Mouse (Mus musculus): ENCODE measurements around the gene Akap5.

DNA sequence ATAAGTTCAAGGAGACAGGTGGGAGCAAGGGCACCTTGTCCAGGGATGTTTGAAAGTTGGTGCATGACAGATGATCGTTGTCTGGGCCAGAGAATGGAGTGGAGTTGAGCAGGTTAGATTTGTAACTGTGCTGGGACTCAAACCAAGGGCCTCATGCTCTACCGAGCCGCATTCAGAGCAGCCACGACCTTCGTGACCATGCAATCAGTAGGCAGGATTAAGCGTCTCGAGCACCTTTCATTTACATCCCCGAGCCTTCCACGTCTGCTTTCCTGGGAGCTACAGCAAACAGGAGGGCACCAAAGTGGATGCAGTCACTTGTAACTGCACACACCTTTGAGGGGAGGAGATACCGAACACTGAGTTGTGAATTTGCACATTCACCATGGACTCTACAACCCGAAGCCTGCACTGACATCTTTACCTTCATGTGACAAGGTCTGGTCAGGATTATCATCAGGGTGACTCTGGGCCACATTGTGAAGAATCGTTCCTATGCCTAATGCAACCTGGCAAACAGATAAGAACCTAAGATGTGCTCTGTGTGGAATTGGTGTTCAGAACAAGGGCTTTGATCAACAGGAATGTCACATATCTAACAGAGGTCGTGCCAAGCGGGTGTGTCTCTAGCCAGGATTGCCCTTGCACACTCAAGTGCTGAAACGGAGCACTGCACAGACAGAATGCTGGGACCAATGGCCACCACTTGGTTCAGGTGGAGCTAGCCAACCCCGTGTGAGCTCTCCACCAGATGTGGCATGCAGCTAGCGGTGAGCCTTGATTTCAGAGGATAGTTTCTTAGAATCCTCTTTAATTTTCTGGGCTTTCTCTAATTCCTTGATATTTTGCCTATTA lies 11.6 kb downstream of the Akap5 start:
- TF ChIP-seq CTCF (IDR thresholded peaks at IDR 0.05; ENCODE audit: low read depth, low read length) (no peak), POLR2AphosphoS5 (IDR thresholded peaks at IDR 0.05; ENCODE audit: insufficient replicate concordance, low read depth, low read length) (no peak), GATA2 (IDR thresholded peaks at IDR 0.05; ENCODE audit: borderline replicate concordance, low read depth, low read length) (no peak), TAL1 (conservative IDR thresholded peaks at IDR 0.05; ENCODE audit: low read depth, low read length) (no peak), GATA1 (IDR thresholded peaks at IDR 0.05; ENCODE audit: borderline replicate concordance, low read length) (no peak)
